ENCODE assay signal across 17 mouse cellular contexts in genomic region chr9:101551256-101551655, GRCm38 (mm10).
A peak's percentile ranks its signal among the peaks of the same experiment; 100 is the strongest.
DNase-seq lines count a peak whose midpoint lies in the region; TF ChIP-seq lines count a peak whose summit lies in the region.
"Had no signal": no experiment of that assay in that cellular context is flagged by ENCODE, and none has a peak within 500 bp of the region (broad histone marks: within the 10 kb centered on the region; RNA-seq: fewer than 3 reads in every experiment).

No protein-coding gene starts in this region.

- H3K4me3 ChIP-seq in layer of hippocampus, adult 2 months, result no peak overlapping the region
- H3K4me3 ChIP-seq: embryonic facial prominence, embryonic 12.5 days; forebrain, embryonic 12.5 days; limb, embryonic 13.5 days; liver, embryonic 13.5 days had no signal

- H3K27ac ChIP-seq in layer of hippocampus, adult 2 months, result no peak overlapping the region
- H3K27ac ChIP-seq: embryonic facial prominence, embryonic 12.5 days; forebrain, embryonic 12.5 days; limb, embryonic 13.5 days; liver, embryonic 13.5 days; macrophage had no signal

- DNase-seq in embryo, embryonic 11 days, result peak; percentile 39
- no peak for DNase-seq in embryo, embryonic 10.5 days (ENCODE audit: low spot score)
- DNase-seq in layer of hippocampus, adult 2 months (ENCODE audit: low spot score in 2 of 2), result no peak
- no peak for DNase-seq in layer of hippocampus, adult 18-20 months (ENCODE audit: low spot score in 2 of 2)
- DNase-seq in lung, postnatal 25 days (ENCODE audit: low spot score), result peak; percentile 3
- DNase-seq in lung, postnatal 14 days, result no peak
- peak; percentile 10 for DNase-seq in lung, postnatal 36 days
- DNase-seq in adrenal gland, postnatal 4 days (ENCODE audit: low spot score in 2 of 2), result no peak
- DNase-seq: cerebellum, adult 11 months; cerebellum, adult 9-11 months; gastrocnemius, postnatal 36 days; kidney, adult 11 months; liver, embryonic 13.5 days had no signal

- TF ChIP-seq CTCF in layer of hippocampus, adult 2 months (conservative IDR thresholded peaks at IDR 0.05), result peak; percentile 51

Comparison
In these comparisons a context has a peak if more than half of its experiments do, and no peak if none do; other contexts are left out.
1. DNase-seq: peak in embryo, embryonic 11 days (single experiment), lung, postnatal 25 days (single experiment) and lung, postnatal 36 days (single experiment); none in embryo, embryonic 10.5 days (single experiment), layer of hippocampus, adult 2 months (0 of 2), layer of hippocampus, adult 18-20 months (0 of 2), lung, postnatal 14 days (single experiment) and adrenal gland, postnatal 4 days (0 of 2).